Mouse (Mus musculus) CH12.LX (cell line): Measurements from ENCODE around the gene Cntn2.

ENCODE experiments used
- HCFC1 ChIP-seq: IDR thresholded peaks from 2 replicates; pipeline ENCODE4 v1.6.1; 2012; ENCODE audit warnings: low read depth, mild to moderate bottlenecking, inconsistent platforms, low read length, improper control_type of control experiment
- IRF4 ChIP-seq: IDR thresholded peaks from 2 replicates; pipeline ENCODE4 v1.6.1; 2014; ENCODE audit warnings: low read depth, mild to moderate bottlenecking, inconsistent platforms, low read length, improper control_type of control experiment
- MYC ChIP-seq: IDR thresholded peaks from 2 replicates; pipeline ENCODE4 v1.6.1; 2011; ENCODE audit warnings: low read depth, mild to moderate bottlenecking, improper control_type of control experiment, low read length
- NRF1 ChIP-seq: IDR thresholded peaks from 2 replicates; pipeline ENCODE4 v1.6.1; 2014; ENCODE audit warnings: low read depth, mild to moderate bottlenecking, inconsistent platforms, low read length, improper control_type of control experiment, moderate library complexity
- TBP ChIP-seq: conservative IDR thresholded peaks from 2 replicates; pipeline ENCODE4 v1.6.1; 2011; ENCODE audit warnings: low read depth, low read length, improper control_type of control experiment
- TCF12 ChIP-seq: IDR thresholded peaks from 2 replicates; pipeline ENCODE4 v1.6.1; 2014; ENCODE audit warnings: low read depth, mild to moderate bottlenecking, inconsistent platforms, low read length, improper control_type of control experiment

DNA sequence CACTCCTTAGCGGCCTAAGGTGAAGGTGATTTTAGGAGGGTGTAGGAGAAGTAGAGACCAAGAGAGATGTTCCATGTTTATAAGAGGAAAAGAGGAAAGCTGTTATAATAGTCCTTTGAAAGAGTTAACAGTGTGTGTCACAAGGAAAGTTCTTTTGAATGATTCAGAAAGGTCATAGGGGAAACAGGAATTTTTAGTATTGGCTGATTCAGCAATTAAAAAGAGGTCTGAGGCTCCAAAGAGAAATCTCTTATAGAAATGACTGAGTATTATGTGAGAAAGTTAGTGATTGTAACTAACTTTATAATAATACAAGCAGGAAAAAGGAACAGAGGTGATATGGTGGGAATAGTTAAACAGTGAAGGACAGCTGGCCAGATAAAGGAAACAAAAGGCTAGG lies 63.6 kb downstream of the Cntn2 start:
- TF ChIP-seq TBP (no peak), TCF12 (no peak), HCFC1 (no peak), NRF1 (no peak), MYC (no peak), IRF4 (no peak)
